In genomic region chr14:80263173-80263572, GRCm38 (mm10) we compare ENCODE assay signal across 21 mouse cellular contexts.
DNase-seq lines count a peak whose midpoint lies in the region; ATAC-seq lines count a peak whose summit lies in the region.
"Had no signal": no experiment of that assay in that cellular context is flagged by ENCODE, and none has a peak within 500 bp of the region (broad histone marks: within the 10 kb centered on the region; RNA-seq: fewer than 3 reads in every experiment).

No protein-coding gene starts in this region.

- intact Hi-C loops in left cerebral cortex, postnatal 25 days (cut with DNase I) = no loop called here
- intact Hi-C loops in left cerebral cortex, postnatal 4 days (cut with DNase I) = no loop called here

- DNase-seq in cerebellum, postnatal 14 days = peak; percentile 11 to 29
- peak; percentile 38 to 55 for DNase-seq in frontal cortex, adult 2 months (ENCODE audit: extremely low spot score in 1 of 2, low spot score in 1 of 2)
- no peak for DNase-seq in frontal cortex, postnatal 36 days (ENCODE audit: low spot score in 2 of 2)
- DNase-seq in left cerebral cortex, postnatal 25 days (ENCODE audit: low spot score in 2 of 2) = peak; percentile 42 to 55
- DNase-seq in left cerebral cortex, postnatal 4 days = no peak
- DNase-seq in A20 (ENCODE audit: low read depth, low spot score) = peak; percentile 55
- no peak for DNase-seq in adrenal gland, postnatal 36 days
- DNase-seq: adrenal gland, postnatal 14 days; cerebellum, adult 11-12 months; cerebellum, postnatal 36 days; embryo, embryonic 11 days; gastrocnemius, postnatal 25 days; heart, adult 18-20 months; heart, postnatal 14 days; kidney, adult 18-20 months; kidney, postnatal 4 days; liver; lung, postnatal 36 days had no signal

- no peak; the same call in 1 of the 2 replicates for ATAC-seq in cerebellum, adult (ENCODE audit: insufficient number of reproducible peaks, low FRiP score, low TSS enrichment)
- ATAC-seq: CD4-positive, CD25-positive, alpha-beta regulatory T cell, adult 4 months; midbrain, embryonic 16.5 days had no signal

Comparison
In these comparisons a context has a peak if more than half of its experiments do, and no peak if none do; other contexts are left out.
1. DNase-seq: peak in cerebellum, postnatal 14 days (2 of 2), frontal cortex, adult 2 months (2 of 2), left cerebral cortex, postnatal 25 days (2 of 2) and A20 (single experiment); none in frontal cortex, postnatal 36 days (0 of 2), left cerebral cortex, postnatal 4 days (single experiment) and adrenal gland, postnatal 36 days (0 of 2).